Mouse (Mus musculus) lung, embryonic 14.5 days (tissue): ENCODE measurements around the gene Tnks2. TPM values are rescaled to one million over a fixed set of nuclear protein-coding genes. Genes with fewer than 3 reads are reported as not detected.

Experiments
- ATAC-seq: fragments of 200-750 bp; cut with Nextera tagmentation; 2 replicates; pipeline ENCODE4 v1.8.0; 2017; ENCODE audit warnings: mild to moderate bottlenecking, moderate TSS enrichment, moderate library complexity; ENCODE audit not compliant: insufficient read depth
- DNase-seq: peaks from one replicate; pipeline ENCODE4 v3.0.0-alpha.2; 2015
- H3K27ac ChIP-seq: fragments of 300-500 bp; sonication (generic); 2 replicates; pipeline ENCODE4 v1.5.1; 2014; ENCODE audit warnings: low read depth, mild to moderate bottlenecking, moderate library complexity
- H3K27me3 ChIP-seq: fragments of 300-500 bp; sonication (generic); 2 replicates; pipeline ENCODE4 v1.6.1; 2014; ENCODE audit warnings: low read length, control low read depth; ENCODE audit not compliant: insufficient read depth
- H3K36me3 ChIP-seq: fragments of 300-500 bp; sonication (generic); 2 replicates; pipeline ENCODE4 v1.6.1; 2014; ENCODE audit warnings: control low read depth; ENCODE audit not compliant: insufficient read depth
- H3K4me1 ChIP-seq: fragments of 300-500 bp; sonication (generic); 2 replicates; pipeline ENCODE4 v1.6.1; 2014; ENCODE audit warnings: antibody characterized with exemption, control low read depth; ENCODE audit not compliant: insufficient read depth
- H3K4me2 ChIP-seq: fragments of 300-500 bp; sonication (generic); 2 replicates; pipeline ENCODE4 v1.6.1; 2014; ENCODE audit warnings: mild to moderate bottlenecking
- H3K4me3 ChIP-seq: fragments of 300-500 bp; sonication (generic); 2 replicates; pipeline ENCODE4 v1.5.1; 2014; ENCODE audit warnings: low read depth, low read length
- H3K9ac ChIP-seq: fragments of 300-500 bp; sonication (generic); 2 replicates; pipeline ENCODE4 v1.6.1; 2014
- H3K9me3 ChIP-seq: fragments of 300-500 bp; sonication (generic); 2 replicates; pipeline ENCODE4 v1.6.1; 2016; ENCODE audit warnings: low read depth, low read length, control low read depth
- CTCF ChIP-seq: IDR thresholded peaks from 2 replicates; pipeline ENCODE4 v1.5.1; 2016; ENCODE audit warnings: antibody characterized with exemption, low read depth
- WGBS: fragments of 180-500 bp; shearing (Covaris S2); extraction: QIAGEN DNeasy Blood & Tissue Kit; methylation state at CpG from one replicate; pipeline ENCODE4 v1.1.7; 2014; 5-methylcytosine and 5-hydroxymethylcytosine counted together
- polyA plus RNA-seq: library from polyadenylated mRNA; unstranded; fragments of >200 nt; fragmentation: Nextera tagmentation; extraction: Ambion mirVana; gene quantifications from 2 replicates; pipeline ENCODE4 v1.2.1, GENCODE M21; 2014

Tnks2 gene
- 81.7 and 87.2 TPM in 2 replicates for polyA plus RNA-seq

- H3K9ac ChIP-seq: peak within 1 kb of the TSS; percentile 99
- ATAC-seq: peak; percentile 96
- no peaks in the 10 kb centered on the region for H3K27me3 ChIP-seq
- no peaks in the 10 kb centered on the region for H3K4me1 ChIP-seq
- peaks cover 10% of the 10 kb centered on the region; the same call in 1 of the 2 replicates for H3K36me3 ChIP-seq
- no peak for TF ChIP-seq CTCF
- peak within 1 kb of the TSS; percentile 96 for H3K27ac ChIP-seq
- H3K9me3 ChIP-seq: no peaks in the 10 kb centered on the region
- WGBS: under 1% methylated on average over 73 of the region's 73 CpGs
- DNase-seq: peak; percentile 99
- peak within 1 kb of the TSS; percentile 99 for H3K4me3 ChIP-seq
- peak within 1 kb of the TSS; percentile 74 for H3K4me2 ChIP-seq
Observed at GRCm38 (mm10) chr19:36833788-36834531, at the start of gene Tnks2. Gene Tnks2, plus strand, starts transcription at chr19:36834232.

GRCm38 (mm10) chr19:36789873-36790733, 43.9 kb upstream of the Tnks2 start:
- WGBS: 56% methylated on average over 17 of the region's 17 CpGs
- no peaks in the 10 kb centered on the region for H3K27me3 ChIP-seq
- H3K9me3 ChIP-seq: no peaks in the 10 kb centered on the region
- no peak overlapping the region for H3K9ac ChIP-seq
- ATAC-seq: peak; percentile 81
- TF ChIP-seq CTCF: no peak
- peak; percentile 94 for DNase-seq
- no peaks in the 10 kb centered on the region for H3K36me3 ChIP-seq
- H3K27ac ChIP-seq: peak overlapping the region; percentile 37
- no peak overlapping the region for H3K4me3 ChIP-seq
- no peak overlapping the region for H3K4me2 ChIP-seq
- peaks cover 5% of the 10 kb centered on the region; the same call in 1 of the 2 replicates for H3K4me1 ChIP-seq

- 70% methylated on average over 8 of the region's 8 CpGs for WGBS
- ATAC-seq (no peak), DNase-seq (no peak)
- no peaks in the 10 kb centered on the region for H3K36me3 ChIP-seq
- H3K9me3 ChIP-seq: no peaks in the 10 kb centered on the region
- no peaks in the 10 kb centered on the region for H3K27me3 ChIP-seq
- H3K9ac ChIP-seq: no peak overlapping the region
- no peak overlapping the region for H3K27ac ChIP-seq
- peaks cover 7% of the 10 kb centered on the region; the same call in 1 of the 2 replicates for H3K4me1 ChIP-seq
- no peak for TF ChIP-seq CTCF
- no peak overlapping the region for H3K4me2 ChIP-seq
- no peak overlapping the region for H3K4me3 ChIP-seq
Observed at GRCm38 (mm10) chr19:36792589-36792988, 41.4 kb upstream of the Tnks2 start.

GRCm38 (mm10) chr19:36793450-36793849, 40.6 kb upstream of the Tnks2 start:
- DNase-seq (peak; percentile 63), ATAC-seq (0 out of 2 replicates have a peak, but pooled peaks have one; percentile 16)
- no peak overlapping the region for H3K9ac ChIP-seq
- no peaks in the 10 kb centered on the region for H3K27me3 ChIP-seq
- H3K4me3 ChIP-seq: no peak overlapping the region
- no peaks in the 10 kb centered on the region for H3K9me3 ChIP-seq
- 70% methylated on average over 1 of the region's 1 CpGs for WGBS
- H3K36me3 ChIP-seq: no peaks in the 10 kb centered on the region
- no peak overlapping the region for H3K4me2 ChIP-seq
- H3K27ac ChIP-seq: no peak overlapping the region
- H3K4me1 ChIP-seq: peaks cover 8% of the 10 kb centered on the region
- no peak for TF ChIP-seq CTCF

GRCm38 (mm10) chr19:36794008-36794407, 40.0 kb upstream of the Tnks2 start:
- Histone ChIP-seq H3K4me1 (peaks cover 10% of the 10 kb centered on the region), H3K27me3 (no peaks in the 10 kb centered on the region), H3K9me3 (no peaks in the 10 kb centered on the region), H3K36me3 (no peaks in the 10 kb centered on the region), H3K27ac (no peak overlapping the region), H3K9ac (no peak overlapping the region), H3K4me3 (no peak overlapping the region), H3K4me2 (no peak overlapping the region)
- WGBS: 75% methylated on average over 4 of the region's 4 CpGs
- ATAC-seq (no peak), DNase-seq (no peak)
- no peak for TF ChIP-seq CTCF

- 47% methylated on average over 3 of the region's 3 CpGs for WGBS
- DNase-seq (no peak), ATAC-seq (no peak)
- peaks cover 6% of the 10 kb centered on the region; the same call in 1 of the 2 replicates for H3K4me1 ChIP-seq
- TF ChIP-seq CTCF: no peak
- H3K27ac ChIP-seq: no peak overlapping the region
- no peaks in the 10 kb centered on the region for H3K36me3 ChIP-seq
- no peak overlapping the region for H3K4me3 ChIP-seq
- H3K27me3 ChIP-seq: no peaks in the 10 kb centered on the region
- no peak overlapping the region for H3K9ac ChIP-seq
- H3K9me3 ChIP-seq: no peaks in the 10 kb centered on the region
- H3K4me2 ChIP-seq: no peak overlapping the region
Observed at GRCm38 (mm10) chr19:36795277-36795676, 38.8 kb upstream of the Tnks2 start.

GRCm38 (mm10) chr19:36796931-36797330, 37.1 kb upstream of the Tnks2 start:
- ATAC-seq: peak; percentile 30; the same call in 1 of the 2 replicates
- H3K4me1 ChIP-seq: peaks cover 8% of the 10 kb centered on the region; the same call in 1 of the 2 replicates
- no peak for TF ChIP-seq CTCF
- H3K27ac ChIP-seq: 0 out of 2 replicates have a peak overlapping the region, but pooled peaks have one; percentile 15
- no peaks in the 10 kb centered on the region for H3K9me3 ChIP-seq
- peak; percentile 55 for DNase-seq
- no peak overlapping the region for H3K4me2 ChIP-seq
- no peak overlapping the region for H3K9ac ChIP-seq
- H3K27me3 ChIP-seq: no peaks in the 10 kb centered on the region
- H3K36me3 ChIP-seq: no peaks in the 10 kb centered on the region
- 59% methylated on average over 9 of the region's 9 CpGs for WGBS
- no peak overlapping the region for H3K4me3 ChIP-seq
